Comparison of ENCODE assay signal across 19 mouse cellular contexts in genomic region chr2:38540666-38541065, GRCm38 (mm10). TPM values are rescaled to one million over a fixed set of nuclear protein-coding genes. Genes with fewer than 3 reads are reported as not detected.
A peak's percentile ranks its signal among the peaks of the same experiment; 100 is the strongest.
DNase-seq lines count a peak whose midpoint lies in the region; ATAC-seq and TF ChIP-seq lines count a peak whose summit lies in the region.
"Had no signal": no experiment of that assay in that cellular context is flagged by ENCODE, and none has a peak within 500 bp of the region (broad histone marks: within the 10 kb centered on the region; RNA-seq: fewer than 3 reads in every experiment).

No protein-coding gene starts in this region.

- no peak for TF ChIP-seq EP300 in heart, adult 2 months (IDR thresholded peaks at IDR 0.05; ENCODE audit: insufficient read depth, low read depth, low read length)

- ATAC-seq in heart, embryonic 12.5 days (ENCODE audit: insufficient number of reproducible peaks, low FRiP score): no peak
- no peak for ATAC-seq in hindbrain, postnatal 0 days
- ATAC-seq: activated CD4-positive, CD25-positive, alpha-beta regulatory T cell, adult 4 months; forebrain, embryonic 15.5 days; midbrain, embryonic 16.5 days had no signal

- no peak overlapping the region for H3K4me3 ChIP-seq in heart, embryonic 12.5 days
- no peak overlapping the region for H3K4me3 ChIP-seq in heart, adult 2 months
- H3K4me3 ChIP-seq in hindbrain, embryonic 10.5 days: no peak overlapping the region
- no peak overlapping the region for H3K4me3 ChIP-seq in hindbrain, postnatal 0 days (ENCODE audit: low read length)
- H3K4me3 ChIP-seq: forebrain, embryonic 15.5 days; kidney, embryonic 15.5 days; myocyte; neural tube, embryonic 13.5 days had no signal

- peaks cover 83% of the 10 kb centered on the region for H3K4me1 ChIP-seq in heart, embryonic 12.5 days (replicated peaks)
- H3K4me1 ChIP-seq in heart, adult 2 months (ENCODE audit: control insufficient read depth, insufficient read depth, low read length): peaks cover 17% of the 10 kb centered on the region
- H3K4me1 ChIP-seq in hindbrain, embryonic 10.5 days (replicated peaks): peaks cover 81% of the 10 kb centered on the region
- peaks cover 18% of the 10 kb centered on the region for H3K4me1 ChIP-seq in hindbrain, postnatal 0 days (ENCODE audit: insufficient read depth, low read length)

- intact Hi-C loops in heart, adult 2 months (cut with DNase I): no loop called here

- H3K27ac ChIP-seq in heart, embryonic 12.5 days (ENCODE audit: poor library complexity, severe bottlenecking): no peak overlapping the region
- H3K27ac ChIP-seq in heart, adult 2 months: no peak overlapping the region
- H3K27ac ChIP-seq in hindbrain, embryonic 10.5 days: peak overlapping the region; percentile 70; the same call in 1 of the 2 replicates
- H3K27ac ChIP-seq in hindbrain, postnatal 0 days: no peak overlapping the region
- H3K27ac ChIP-seq: kidney, embryonic 15.5 days; neural tube, embryonic 13.5 days had no signal

- DNase-seq in cerebellum, postnatal 25 days: peak; percentile 48 to 61
- no peak for DNase-seq in cerebellum, postnatal 4 days (ENCODE audit: low spot score in 2 of 2)
- DNase-seq in heart, adult 2 months: no peak
- no peak for DNase-seq in hindbrain, embryonic 10.5 days (ENCODE audit: low spot score)
- no peak for DNase-seq in hindbrain, postnatal 0 days (ENCODE audit: low spot score)
- DNase-seq in retina, embryonic 14.5 days (ENCODE audit: low spot score): no peak
- DNase-seq: adrenal gland, adult 8-10 months; gastrocnemius, postnatal 14 days; kidney, adult 11 months; kidney, postnatal 36 days; layer of hippocampus, postnatal 36 days; thymus, postnatal 14 days had no signal

- H3K36me3 ChIP-seq in heart, embryonic 12.5 days: no peaks in the 10 kb centered on the region
- no peaks in the 10 kb centered on the region for H3K36me3 ChIP-seq in heart, adult 2 months (ENCODE audit: control insufficient read depth, insufficient read depth, low read length)
- no peaks in the 10 kb centered on the region for H3K36me3 ChIP-seq in hindbrain, embryonic 10.5 days
- no peaks in the 10 kb centered on the region for H3K36me3 ChIP-seq in hindbrain, postnatal 0 days (ENCODE audit: insufficient read depth, low read length)
- H3K36me3 ChIP-seq: forebrain, embryonic 15.5 days; kidney, embryonic 15.5 days; neural tube, embryonic 13.5 days had no signal

- TF ChIP-seq CTCF in heart, adult 2 months (IDR thresholded peaks at IDR 0.05): no peak
- no peak for TF ChIP-seq CTCF in hindbrain, postnatal 0 days (IDR thresholded peaks at IDR 0.05; ENCODE audit: low read depth)

- H3K9ac ChIP-seq in heart, embryonic 12.5 days: 0 out of 2 replicates have a peak overlapping the region, but pooled peaks have one; percentile 8
- no peak overlapping the region for H3K9ac ChIP-seq in heart, adult 2 months (ENCODE audit: low read depth, low read length)
- no peak overlapping the region for H3K9ac ChIP-seq in hindbrain, postnatal 0 days (replicated peaks; ENCODE audit: low read length)
- H3K9ac ChIP-seq: forebrain, embryonic 15.5 days; kidney, embryonic 15.5 days; neural tube, embryonic 13.5 days had no signal

- H3K4me2 ChIP-seq in heart, embryonic 12.5 days: peak overlapping the region; percentile 42
- no peak overlapping the region for H3K4me2 ChIP-seq in hindbrain, postnatal 0 days (ENCODE audit: low read depth, low read length)
- H3K4me2 ChIP-seq: forebrain, embryonic 15.5 days; kidney, embryonic 15.5 days; neural tube, embryonic 13.5 days had no signal

- 76% methylated on average over 6 of the region's 6 CpGs for WGBS in heart, embryonic 12.5 days
- 81% methylated on average over 6 of the region's 6 CpGs for WGBS in heart, adult 2 months
- 83% methylated on average over 6 of the region's 6 CpGs for WGBS in hindbrain, embryonic 10.5 days
- 70% methylated on average over 6 of the region's 6 CpGs for WGBS in hindbrain, postnatal 0 days

- H3K9me3 ChIP-seq in heart, embryonic 12.5 days (replicated peaks): no peaks in the 10 kb centered on the region
- H3K9me3 ChIP-seq in hindbrain, embryonic 10.5 days: no peaks in the 10 kb centered on the region
- H3K9me3 ChIP-seq in hindbrain, postnatal 0 days (ENCODE audit: low read length): no peaks in the 10 kb centered on the region
- H3K9me3 ChIP-seq: forebrain, embryonic 15.5 days; kidney, embryonic 15.5 days; neural tube, embryonic 13.5 days had no signal

- 0 out of 2 replicates have a peak, but pooled peaks cover 2% of the 10 kb centered on the region for H3K79me2 ChIP-seq in heart, adult 2 months (replicated peaks; ENCODE audit: control insufficient read depth, insufficient read depth, low read length)

- TF ChIP-seq POLR2A in heart, adult 2 months (IDR thresholded peaks at IDR 0.05; ENCODE audit: insufficient read depth, low read depth, low read length): no peak

- H3K27me3 ChIP-seq in heart, embryonic 12.5 days (replicated peaks): no peaks in the 10 kb centered on the region
- no peaks in the 10 kb centered on the region for H3K27me3 ChIP-seq in heart, adult 2 months (ENCODE audit: control insufficient read depth, insufficient read depth, low read length)
- H3K27me3 ChIP-seq in hindbrain, embryonic 10.5 days (ENCODE audit: insufficient read depth, poor library complexity, severe bottlenecking): no peaks in the 10 kb centered on the region
- no peaks in the 10 kb centered on the region for H3K27me3 ChIP-seq in hindbrain, postnatal 0 days (ENCODE audit: insufficient read depth, low read length)
- H3K27me3 ChIP-seq: forebrain, embryonic 15.5 days; kidney, embryonic 15.5 days; neural tube, embryonic 13.5 days had no signal

RNA-seq across cellular contexts. Expression of gene Nek6, which starts 29.2 kb away (rescaled TPM):
- 71.8 and 79.2 TPM in 2 replicates for polyA plus RNA-seq in heart, embryonic 12.5 days (2016; fragmentation: Nextera tagmentation; extraction: Ambion mirVana)
- 1 to 10 TPM; 2.9 to 3.3 TPM for total RNA-seq in heart, adult 2 months (2021)
- polyA plus RNA-seq in heart, adult 2 months (2012; rRNA removed): 5.5 and 5.8 TPM in 2 replicates
- polyA plus RNA-seq in hindbrain, embryonic 10.5 days (2016; fragmentation: Nextera tagmentation; extraction: Ambion mirVana): 68.8 and 77.5 TPM in 2 replicates
- total RNA-seq in hindbrain, postnatal 0 days (2014; rRNA removed): 27.5 and 29.4 TPM in 2 replicates
- 65.3 and 75.1 TPM in 2 replicates for polyA plus RNA-seq in hindbrain, postnatal 0 days (2015; fragmentation: Nextera tagmentation; extraction: Ambion mirVana)

Comparison
In these comparisons a context has a peak if more than half of its experiments do, and no peak if none do; other contexts are left out.
1. DNase-seq: peak in cerebellum, postnatal 25 days (2 of 2); none in cerebellum, postnatal 4 days (0 of 2), heart, adult 2 months (0 of 2), hindbrain, embryonic 10.5 days (single experiment), hindbrain, postnatal 0 days (single experiment) and retina, embryonic 14.5 days (single experiment).